Comparison of ENCODE assay signal across 25 mouse cellular contexts in genomic region chr4:149982154-149982553, GRCm38 (mm10). TPM values are rescaled to one million over a fixed set of nuclear protein-coding genes. Genes with fewer than 3 reads are reported as not detected.
DNase-seq lines count a peak whose midpoint lies in the region; ATAC-seq and TF ChIP-seq lines count a peak whose summit lies in the region.
"Had no signal": no experiment of that assay in that cellular context is flagged by ENCODE, and none has a peak within 500 bp of the region (broad histone marks: within the 10 kb centered on the region; RNA-seq: fewer than 3 reads in every experiment).

No protein-coding gene starts in this region.

- no peak overlapping the region for H3K9ac ChIP-seq in kidney, embryonic 16.5 days (replicated peaks; ENCODE audit: low read length)
- H3K9ac ChIP-seq: embryonic facial prominence, embryonic 15.5 days; forebrain, embryonic 13.5 days; heart, embryonic 15.5 days; limb, embryonic 15.5 days; midbrain, embryonic 13.5 days; neural tube, embryonic 13.5 days had no signal

- no peaks in the 10 kb centered on the region for H3K9me3 ChIP-seq in kidney, embryonic 16.5 days (ENCODE audit: low read length)
- H3K9me3 ChIP-seq in E14TG2a.4 (ENCODE audit: low read length): no peaks in the 10 kb centered on the region
- H3K9me3 ChIP-seq: embryonic facial prominence, embryonic 15.5 days; forebrain, embryonic 13.5 days; heart, embryonic 10.5 days; heart, embryonic 15.5 days; limb, embryonic 15.5 days; midbrain, embryonic 13.5 days; neural tube, embryonic 13.5 days had no signal

- TF ChIP-seq CTCF in E14TG2a.4 (conservative IDR thresholded peaks at IDR 0.05; ENCODE audit: low read length): no peak

- H3K4me2 ChIP-seq in kidney, embryonic 16.5 days (replicated peaks; ENCODE audit: low read depth, low read length): no peak overlapping the region
- H3K4me2 ChIP-seq: embryonic facial prominence, embryonic 15.5 days; forebrain, embryonic 13.5 days; heart, embryonic 15.5 days; limb, embryonic 15.5 days; midbrain, embryonic 13.5 days; neural tube, embryonic 13.5 days had no signal

- 72% methylated on average over 15 of the region's 15 CpGs for WGBS in kidney, embryonic 16.5 days

- DNase-seq in gastrocnemius, adult 18-20 months (ENCODE audit: low spot score): peak; percentile 29
- no peak for DNase-seq in gastrocnemius, postnatal 10 days
- DNase-seq in kidney, adult 8-10 months: peak; percentile 67 to 73
- DNase-seq in kidney, postnatal 36 days: peak; percentile 70
- DNase-seq in thymus, postnatal 36 days: no peak
- DNase-seq: adrenal gland, postnatal 14 days; cerebellum, adult 11 months; cerebellum, adult 9-11 months; left cerebral cortex, postnatal 4 days; right cerebral cortex, postnatal 4 days; thymus, adult 2 months; thymus, postnatal 4 days had no signal

- no peak overlapping the region for H3K27ac ChIP-seq in kidney, embryonic 16.5 days (ENCODE audit: low read length)
- H3K27ac ChIP-seq: embryonic facial prominence, embryonic 15.5 days; forebrain, embryonic 13.5 days; heart, embryonic 10.5 days; heart, embryonic 15.5 days; limb, embryonic 15.5 days; macrophage; midbrain, embryonic 13.5 days; neural tube, embryonic 13.5 days had no signal

- no peaks in the 10 kb centered on the region for H3K27me3 ChIP-seq in kidney, embryonic 16.5 days (ENCODE audit: insufficient read depth, low read length)
- peaks cover 12% of the 10 kb centered on the region; the same call in 1 of the 2 replicates for H3K27me3 ChIP-seq in E14TG2a.4 (ENCODE audit: insufficient read depth, low read length)
- H3K27me3 ChIP-seq: embryonic facial prominence, embryonic 15.5 days; heart, embryonic 15.5 days; limb, embryonic 15.5 days; neural tube, embryonic 13.5 days had no signal

- peaks cover 21% of the 10 kb centered on the region for H3K36me3 ChIP-seq in kidney, embryonic 16.5 days (ENCODE audit: insufficient read depth, low read length)
- H3K36me3 ChIP-seq in E14TG2a.4 (ENCODE audit: insufficient read depth, low read length): peaks cover 9% of the 10 kb centered on the region; the same call in 1 of the 2 replicates
- H3K36me3 ChIP-seq: midbrain, embryonic 13.5 days; neural tube, embryonic 13.5 days had no signal

- H3K4me1 ChIP-seq in kidney, embryonic 16.5 days (ENCODE audit: insufficient read depth, low read length): peaks cover 18% of the 10 kb centered on the region
- peaks cover 24% of the 10 kb centered on the region for H3K4me1 ChIP-seq in E14TG2a.4 (replicated peaks; ENCODE audit: low read depth, low read length)

- ATAC-seq in kidney, embryonic 16.5 days (ENCODE audit: low FRiP score, low TSS enrichment): no peak
- ATAC-seq: forebrain, embryonic 13.5 days; hindbrain, embryonic 16.5 days; midbrain, embryonic 13.5 days had no signal

- no peak overlapping the region for H3K4me3 ChIP-seq in kidney, embryonic 16.5 days (ENCODE audit: low read length)
- peak overlapping the region; percentile 39; the same call in 1 of the 2 replicates for H3K4me3 ChIP-seq in E14TG2a.4 (replicated peaks; ENCODE audit: low read length)
- H3K4me3 ChIP-seq: embryonic facial prominence, embryonic 15.5 days; forebrain, embryonic 13.5 days; heart, embryonic 10.5 days; heart, embryonic 15.5 days; limb, embryonic 15.5 days; midbrain, embryonic 13.5 days; neural tube, embryonic 13.5 days had no signal

RNA-seq across cellular contexts. Expression of gene H6pd, which starts 26.7 kb away (rescaled TPM):
- total RNA-seq in gastrocnemius, adult 18-20 months (2021): 10 to 100 TPM; 45.5 to 56.8 TPM
- 10 to 100 TPM; 57.1 to 61.3 TPM for total RNA-seq in gastrocnemius, postnatal 10 days (2021)
- polyA plus RNA-seq in kidney, embryonic 16.5 days (2015; fragmentation: Nextera tagmentation; extraction: Ambion mirVana): 22.8 and 24.7 TPM in 2 replicates

RNA-seq across cellular contexts. Expression of gene Spsb1, which starts 27.3 kb away (rescaled TPM):
- total RNA-seq in gastrocnemius, adult 18-20 months (2021): 1 to 10 TPM; 5.9 to 9.6 TPM
- 10 to 100 TPM; 18.9 to 21.1 TPM for total RNA-seq in gastrocnemius, postnatal 10 days (2021)
- polyA plus RNA-seq in kidney, embryonic 16.5 days (2015; fragmentation: Nextera tagmentation; extraction: Ambion mirVana): 10.9 and 14.2 TPM in 2 replicates
- total RNA-seq: common myeloid progenitor, adult 5-6 weeks; megakaryocyte-erythroid progenitor cell, adult 5-6 weeks had no signal

Comparison
In these comparisons a context has a peak if more than half of its experiments do, and no peak if none do; other contexts are left out.
1. DNase-seq: peak in gastrocnemius, adult 18-20 months (single experiment), kidney, adult 8-10 months (2 of 2) and kidney, postnatal 36 days (2 of 2); none in gastrocnemius, postnatal 10 days (single experiment) and thymus, postnatal 36 days (0 of 2).